Comparison of ENCODE assay signal across 8 mouse cellular contexts in genomic region chr10:7726501-7726812, GRCm38 (mm10). TPM values are rescaled to one million over a fixed set of nuclear protein-coding genes. Genes with fewer than 3 reads are reported as not detected.
DNase-seq lines count a peak whose midpoint lies in the region; ATAC-seq and TF ChIP-seq lines count a peak whose summit lies in the region.

No protein-coding gene starts in this region.

- H3K4me3 ChIP-seq in layer of hippocampus, adult 2 months: peak overlapping the region; percentile 80
- peak overlapping the region; percentile 77 for H3K4me3 ChIP-seq in hindbrain, embryonic 14.5 days (replicated peaks; ENCODE audit: low read length)
- peak overlapping the region; percentile 78 for H3K4me3 ChIP-seq in myocyte

- TF ChIP-seq CTCF in layer of hippocampus, adult 2 months (conservative IDR thresholded peaks at IDR 0.05): no peak

- peak overlapping the region; percentile 83 for H3K27ac ChIP-seq in layer of hippocampus, adult 2 months
- H3K27ac ChIP-seq in hindbrain, embryonic 14.5 days: no peak overlapping the region

- no peak for TF ChIP-seq POLR2A in myocyte (IDR thresholded peaks at IDR 0.05; ENCODE audit: insufficient read length, low read depth)

- H3K79me2 ChIP-seq in myocyte (ENCODE audit: control insufficient read depth, insufficient read depth): peaks cover 53% of the 10 kb centered on the region

- DNase-seq in layer of hippocampus, adult 2 months (ENCODE audit: low spot score in 2 of 2): no peak
- no peak for DNase-seq in layer of hippocampus, adult 8-10 months (ENCODE audit: low spot score in 2 of 2)
- DNase-seq in adipocyte (ENCODE audit: low spot score): peak; percentile 22
- no peak for DNase-seq in hindbrain, embryonic 14.5 days (ENCODE audit: low spot score)
- DNase-seq in spleen, adult 18-20 months: no peak
- no peak for DNase-seq in frontal cortex, postnatal 14 days (ENCODE audit: low spot score in 2 of 2)

- no peaks in the 10 kb centered on the region for H3K36me3 ChIP-seq in hindbrain, embryonic 14.5 days (replicated peaks; ENCODE audit: control insufficient read depth, insufficient read depth)
- no peaks in the 10 kb centered on the region for H3K36me3 ChIP-seq in myocyte (ENCODE audit: control insufficient read depth, insufficient read depth)

- H3K4me2 ChIP-seq in hindbrain, embryonic 14.5 days (replicated peaks): peak overlapping the region; percentile 65
- peak overlapping the region; percentile 81 for H3K4me2 ChIP-seq in myocyte (ENCODE audit: low read depth)

- peak overlapping the region; percentile 12 for H3ac ChIP-seq in myocyte (ENCODE audit: control insufficient read depth, insufficient read length)

- no peak for ATAC-seq in hindbrain, embryonic 14.5 days (ENCODE audit: low FRiP score)
- ATAC-seq in frontal cortex, adult (ENCODE audit: low TSS enrichment): no peak

- no peaks in the 10 kb centered on the region for H3K27me3 ChIP-seq in hindbrain, embryonic 14.5 days (ENCODE audit: control insufficient read depth, insufficient read depth, low read length)
- no peaks in the 10 kb centered on the region for H3K27me3 ChIP-seq in myocyte (ENCODE audit: control insufficient read depth, insufficient read depth, insufficient read length)

- peaks cover 10% of the 10 kb centered on the region; the same call in 1 of the 2 replicates for H3K4me1 ChIP-seq in hindbrain, embryonic 14.5 days (replicated peaks; ENCODE audit: control insufficient read depth, insufficient read depth, low read length)

- 2% methylated on average over 8 of the region's 8 CpGs for WGBS in hindbrain, embryonic 14.5 days

- no peaks in the 10 kb centered on the region for H3K9me3 ChIP-seq in hindbrain, embryonic 14.5 days (ENCODE audit: control insufficient read depth, low read length)

- peak overlapping the region; percentile 72 for H3K9ac ChIP-seq in hindbrain, embryonic 14.5 days

TF ChIP-seq in myocyte, 11 proteins besides CTCF, POLR2A, EP300 and RAD21:
- TF ChIP-seq MYOD1 (IDR thresholded peaks at IDR 0.05; ENCODE audit: control insufficient read depth in 1 of 3, insufficient read length in 2 of 3, low read depth in 2 of 3) (no peak), SRF (IDR thresholded peaks at IDR 0.05; ENCODE audit: control insufficient read depth, insufficient read length, low read depth) (no peak), CEBPB (IDR thresholded peaks at IDR 0.05; ENCODE audit: insufficient read depth, poor library complexity, severe bottlenecking) (no peak), MYOG (IDR thresholded peaks at IDR 0.05; ENCODE audit: control insufficient read depth in 1 of 3, insufficient read depth in 1 of 3, insufficient read length in 2 of 3, low read depth in 2 of 3) (no peak), MAX (IDR thresholded peaks at IDR 0.05; ENCODE audit: low read depth) (no peak), POLR2AphosphoS2 (IDR thresholded peaks at IDR 0.05; ENCODE audit: insufficient read length, low read depth) (no peak), USF1 (IDR thresholded peaks at IDR 0.05; ENCODE audit: low read depth) (no peak), REST (IDR thresholded peaks at IDR 0.05; ENCODE audit: insufficient read depth, insufficient read length) (no peak), TCF3 (IDR thresholded peaks at IDR 0.05; ENCODE audit: insufficient read length, low read depth) (no peak)

RNA-seq across cellular contexts. Expression of gene Katna1, which starts 0.7 kb away (rescaled TPM):
- total RNA-seq in layer of hippocampus, adult 2 months (2021): 10 to 100 TPM; 16.6 to 18.3 TPM
- 10 to 100 TPM; 14.6 to 21.1 (median 17.6) TPM for total RNA-seq in layer of hippocampus, adult 8-10 months (2022)
- polyA plus RNA-seq in hindbrain, embryonic 14.5 days (2014; fragmentation: Nextera tagmentation; extraction: Ambion mirVana): 29.1 and 30.0 TPM in 2 replicates
- 22.6 TPM for polyA plus RNA-seq in myocyte (2012; fragmentation: generic; extraction: Trizol)

RNA-seq across cellular contexts. Expression of gene Lats1, which starts 45.4 kb away (rescaled TPM):
- total RNA-seq in layer of hippocampus, adult 2 months (2021): 10 to 100 TPM; 32.6 to 35.8 TPM
- 10 to 100 TPM; 32.2 to 37.3 (median 35.2) TPM for total RNA-seq in layer of hippocampus, adult 8-10 months (2022)
- 17.7 and 17.8 TPM in 2 replicates for polyA plus RNA-seq in hindbrain, embryonic 14.5 days (2014; fragmentation: Nextera tagmentation; extraction: Ambion mirVana)
- polyA plus RNA-seq in myocyte (2012; fragmentation: generic; extraction: Trizol): 5.0 TPM

RNA-seq across cellular contexts. Expression of gene Pcmt1, which starts 45.5 kb away (rescaled TPM):
- 100 to 1,000 TPM; 151 to 162 TPM for total RNA-seq in layer of hippocampus, adult 2 months (2021)
- total RNA-seq in layer of hippocampus, adult 8-10 months (2022): 100 to 1,000 TPM; 157 to 165 (median 159) TPM
- 177 and 186 TPM in 2 replicates for polyA plus RNA-seq in hindbrain, embryonic 14.5 days (2014; fragmentation: Nextera tagmentation; extraction: Ambion mirVana)
- polyA plus RNA-seq in myocyte (2012; fragmentation: generic; extraction: Trizol): 61.6 TPM

RNA-seq across cellular contexts. Expression of gene Nup43, which starts 59.2 kb away (rescaled TPM):
- total RNA-seq in layer of hippocampus, adult 2 months (2021): 1 to 10 TPM; 5.8 to 8.2 TPM
- 1 to 10 TPM; 5.8 to 9.9 (median 7.7) TPM for total RNA-seq in layer of hippocampus, adult 8-10 months (2022)
- polyA plus RNA-seq in hindbrain, embryonic 14.5 days (2014; fragmentation: Nextera tagmentation; extraction: Ambion mirVana): 28.7 and 32.3 TPM in 2 replicates
- 15.4 TPM for polyA plus RNA-seq in myocyte (2012; fragmentation: generic; extraction: Trizol)
